Mouse (Mus musculus) natural killer cell, adult 2 months (primary cell): ENCODE data around the gene Pgd.

Experiments used
- DNase-seq, 2 experiments: peaks; one replicate each; pipeline ENCODE4 v3.0.0; 2022; ENCODE audit warnings: low spot score in 2 of 2

Gene Pgd

DNA sequence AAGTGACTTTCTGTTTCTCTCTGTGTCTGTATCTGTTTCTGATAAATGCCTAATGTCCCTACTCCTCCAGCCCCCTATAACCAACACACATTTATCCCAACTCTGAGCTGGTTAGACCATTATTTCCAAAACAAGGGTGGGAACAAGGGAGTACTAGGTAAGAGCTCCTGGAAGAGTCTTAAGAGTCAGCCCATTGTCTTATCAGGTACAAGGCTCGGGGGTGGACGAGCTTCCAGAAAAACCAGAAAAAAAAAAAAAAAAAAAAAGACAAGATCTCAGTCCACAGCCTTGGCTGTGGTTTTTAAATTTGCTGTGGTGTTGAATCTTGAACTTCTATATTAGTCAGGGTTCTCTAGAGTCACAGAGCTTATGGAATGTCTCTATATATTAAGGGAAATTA lies 1.4 kb upstream of the Pgd start:
- DNase-seq = no peak

DNA sequence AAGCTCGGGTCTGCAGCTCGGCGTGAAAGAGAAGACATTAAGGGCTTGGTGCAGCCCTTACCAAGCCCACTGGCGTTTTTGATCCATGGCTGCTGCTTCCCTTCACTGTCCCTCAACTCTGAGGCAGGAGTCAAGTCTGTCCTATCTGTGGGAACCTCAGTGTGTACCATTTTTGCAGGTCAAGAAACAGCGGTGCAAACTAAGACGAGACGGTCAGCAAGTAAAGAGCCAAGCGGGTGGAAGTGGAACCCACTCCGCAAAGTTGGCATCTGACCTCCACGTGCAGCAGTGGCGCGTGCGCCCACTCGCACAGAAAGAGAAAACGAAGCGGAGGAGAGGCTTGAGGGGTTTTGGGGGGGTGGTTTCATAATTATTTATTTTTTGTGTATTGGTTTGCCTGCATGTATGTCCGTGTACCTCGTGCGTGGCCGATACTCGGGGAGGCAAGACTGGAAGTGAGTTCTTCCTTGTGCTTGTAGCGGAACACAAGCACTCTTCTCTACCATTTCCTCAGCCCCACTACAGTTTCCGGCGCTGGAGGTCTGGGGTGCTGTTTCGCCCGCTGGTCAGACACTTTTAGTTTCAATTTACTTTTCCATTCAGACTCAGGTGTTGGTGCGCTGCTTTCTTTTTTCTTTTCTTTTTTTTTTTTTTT lies 513 bp upstream of the Pgd start:
- peak; percentile 54 to 55 for DNase-seq

DNA sequence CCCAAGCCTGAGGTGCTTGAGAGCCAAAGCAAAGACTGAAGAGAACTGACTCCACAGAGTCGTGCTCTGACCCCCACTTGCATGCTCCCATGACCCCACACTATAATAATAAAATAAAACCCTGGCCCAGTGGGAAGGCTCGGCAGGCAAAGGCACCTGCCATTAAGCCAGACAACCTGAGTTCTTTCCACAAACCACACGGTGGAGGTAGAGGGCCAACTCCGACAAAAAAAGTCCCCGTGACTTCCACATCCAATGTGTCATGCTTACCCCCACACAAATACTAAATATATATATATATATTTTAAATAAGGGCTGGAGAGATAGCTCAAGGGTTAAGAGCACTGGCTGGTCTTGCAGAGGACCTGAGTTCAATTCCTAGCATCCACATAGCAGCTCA lies 2.4 kb downstream of the Pgd start:
- DNase-seq = no peak

DNA sequence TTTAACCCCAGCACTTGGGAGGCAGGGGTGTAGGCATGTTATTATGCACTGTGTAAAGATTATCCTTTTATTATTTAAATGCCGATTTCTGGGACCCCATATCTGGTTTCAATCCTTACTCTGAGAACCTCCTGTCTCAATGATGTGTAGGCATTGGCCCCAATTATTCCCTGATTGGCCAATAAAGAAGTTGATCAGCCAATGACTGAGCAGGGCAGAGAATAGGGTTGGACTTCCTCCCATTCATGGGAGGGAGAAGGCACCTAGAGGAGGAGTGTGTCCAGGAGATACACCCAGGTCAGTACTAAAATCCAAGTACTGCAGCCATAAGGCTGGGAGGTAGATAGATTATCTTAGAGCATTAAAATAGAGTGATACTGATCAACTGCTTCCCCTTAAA lies 3.4 kb downstream of the Pgd start:
- DNase-seq = no peak

DNA sequence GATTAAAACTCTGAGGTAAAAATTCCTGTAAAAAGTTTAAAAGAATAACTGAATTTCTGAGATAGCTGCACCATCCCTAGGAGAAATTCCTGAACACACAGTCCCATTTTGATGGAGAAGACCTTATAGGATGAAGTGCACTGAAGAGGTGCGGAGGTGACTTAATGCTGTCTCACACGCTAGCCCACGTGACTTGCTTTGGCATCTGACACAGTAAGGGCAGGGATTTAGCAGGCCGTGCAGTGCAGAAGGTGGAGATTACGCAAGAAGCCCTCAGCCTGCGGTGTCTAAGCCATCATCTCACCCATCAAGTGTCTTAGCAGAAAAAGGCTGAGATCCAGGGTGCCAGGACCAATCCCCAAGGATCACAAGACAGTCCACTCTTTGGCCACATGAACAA lies 5.4 kb downstream of the Pgd start:
- no peak for DNase-seq

DNA sequence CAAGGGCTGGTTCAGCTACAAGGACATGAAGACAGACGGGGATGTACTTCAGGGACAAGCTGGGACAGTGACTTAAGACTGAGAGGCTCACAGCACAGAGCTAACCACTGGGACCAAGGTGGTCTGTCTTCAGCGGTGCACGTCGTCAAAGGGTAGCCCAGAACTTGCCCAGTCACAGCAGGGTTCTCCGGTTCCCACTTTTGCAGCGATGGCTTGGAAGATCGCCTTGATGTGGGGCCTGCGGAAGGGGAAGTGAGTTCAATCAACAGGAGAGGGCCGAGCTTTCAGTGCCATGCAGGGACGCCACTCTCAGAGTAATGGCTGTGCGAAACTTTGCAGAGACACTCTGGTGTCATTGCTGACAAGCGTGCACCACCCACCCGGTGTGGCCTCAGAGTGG lies 6.7 kb downstream of the Pgd start:
- no peak for DNase-seq

DNA sequence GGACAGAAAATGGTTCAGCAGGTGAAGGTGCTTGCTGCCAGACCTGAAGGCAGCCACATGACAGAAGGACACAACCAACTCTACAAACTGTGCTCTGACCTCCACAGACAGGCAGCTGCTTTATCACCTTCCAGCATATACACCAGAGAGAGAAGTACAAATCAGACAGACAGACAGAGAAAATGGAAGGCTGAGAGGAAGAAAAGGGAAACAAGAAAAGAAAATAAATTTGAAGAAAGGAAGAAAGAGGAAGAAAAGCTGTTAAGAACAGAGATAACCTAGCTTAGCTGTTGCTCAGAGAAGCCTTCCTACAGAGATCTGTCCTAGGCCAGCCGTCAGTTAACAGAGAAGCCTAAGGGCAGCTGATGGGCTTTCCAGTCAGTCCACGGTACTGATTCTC lies 7.4 kb downstream of the Pgd start:
- DNase-seq = no peak

DNA sequence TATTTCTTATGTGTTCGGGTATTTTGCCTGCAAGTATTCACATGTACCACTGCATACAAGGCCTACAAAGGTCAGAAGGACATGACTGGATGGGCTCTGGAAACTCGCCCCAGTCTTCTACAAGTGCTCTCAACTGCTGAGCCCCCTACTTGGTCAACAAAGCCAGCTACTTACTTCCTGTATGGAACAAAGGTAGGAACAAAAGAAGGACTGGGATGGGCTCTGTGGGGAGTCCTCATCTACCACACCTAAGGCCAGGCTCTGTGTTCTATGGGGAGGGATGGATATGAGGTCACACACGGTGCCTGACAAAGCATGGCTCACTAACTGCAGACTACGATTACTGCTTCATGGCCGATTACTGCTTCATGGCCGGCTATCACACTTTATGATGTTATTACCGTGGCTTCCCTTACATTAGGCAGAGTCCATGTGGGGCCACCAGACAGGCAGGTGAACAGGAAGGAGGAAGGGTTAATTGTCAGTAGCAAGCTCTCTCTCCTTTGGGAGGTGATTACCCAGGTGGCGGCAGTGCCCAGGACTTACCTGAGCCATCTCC lies 9.1 kb downstream of the Pgd start:
- no peak for DNase-seq

DNA sequence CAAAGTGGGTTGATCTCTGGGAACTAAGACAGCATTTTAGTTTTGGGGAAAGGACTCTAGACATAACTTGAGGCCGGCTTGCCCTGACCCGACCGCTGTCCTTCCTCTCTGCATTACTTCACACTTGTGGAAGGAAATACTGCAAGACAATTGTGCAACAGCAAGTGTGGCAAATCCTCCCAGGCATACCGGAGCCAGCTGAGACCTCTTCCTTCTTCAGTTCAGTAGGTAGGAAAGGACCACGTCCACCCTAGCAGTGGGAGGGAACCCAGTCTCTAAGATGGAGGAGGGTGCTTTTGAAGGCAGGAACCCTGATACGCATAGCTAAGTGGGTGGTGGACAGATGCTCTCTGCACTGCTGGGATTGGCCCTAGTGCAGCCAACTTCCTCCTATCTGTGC lies 10.9 kb downstream of the Pgd start:
- DNase-seq = no peak

DNA sequence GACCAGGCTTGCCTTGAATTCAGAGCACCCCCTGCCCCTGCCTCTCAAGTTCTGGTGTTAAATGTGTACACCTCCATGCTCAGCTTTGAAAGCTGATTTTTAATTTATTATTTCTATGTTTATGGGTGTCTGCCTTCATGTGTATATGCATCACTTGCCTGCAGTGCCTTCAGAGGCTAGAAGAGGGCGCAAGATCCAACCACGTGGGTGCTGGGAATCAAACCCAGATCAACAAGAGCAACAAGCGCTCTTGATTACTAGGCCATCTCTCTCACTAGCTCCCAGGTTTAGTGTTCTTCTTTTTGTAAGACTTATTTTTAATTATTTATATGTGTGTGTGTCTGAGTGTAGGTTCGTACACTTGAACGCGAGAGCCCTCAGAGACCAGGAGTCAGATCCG lies 11.7 kb downstream of the Pgd start:
- DNase-seq = no peak

DNA sequence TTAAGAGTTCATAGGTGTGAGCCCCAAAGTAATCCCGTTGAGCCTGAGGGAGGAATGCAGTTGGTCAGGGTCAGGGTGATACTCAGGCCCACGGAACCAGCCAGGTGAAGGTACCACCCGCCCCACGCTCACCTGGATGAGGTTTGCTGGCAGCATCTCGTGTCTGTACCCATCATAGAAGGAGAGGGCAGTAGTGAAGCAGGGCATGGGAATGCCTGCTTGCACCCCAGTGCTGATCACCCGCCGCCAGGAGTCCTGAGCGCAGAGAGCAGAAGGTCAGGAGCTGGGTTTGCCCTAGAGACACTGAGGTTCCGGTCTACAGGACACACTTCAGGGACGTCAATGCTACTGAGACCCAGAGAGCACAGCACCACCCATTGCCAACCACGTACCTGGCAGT lies 15.8 kb downstream of the Pgd start:
- DNase-seq = no peak

DNA sequence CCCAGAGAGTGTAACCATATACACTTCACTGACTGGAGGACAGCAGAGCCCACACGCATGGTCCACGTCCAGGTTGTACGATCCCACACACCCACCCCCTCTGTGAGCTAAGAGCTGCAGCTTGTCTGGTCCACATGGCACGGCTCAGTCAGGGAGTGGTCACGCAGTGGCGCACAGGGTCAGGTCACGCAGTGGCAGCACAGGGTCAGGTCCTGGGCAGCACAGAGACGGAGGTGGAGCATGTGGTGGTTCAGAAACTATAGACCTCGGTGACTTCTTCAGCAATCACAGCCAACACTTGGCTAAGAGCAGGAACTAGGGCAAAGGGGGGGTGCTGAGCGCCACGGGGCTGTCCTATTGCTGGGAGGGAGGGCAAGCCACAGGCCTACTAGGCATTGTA lies 16.3 kb downstream of the Pgd start:
- DNase-seq = no peak

DNA sequence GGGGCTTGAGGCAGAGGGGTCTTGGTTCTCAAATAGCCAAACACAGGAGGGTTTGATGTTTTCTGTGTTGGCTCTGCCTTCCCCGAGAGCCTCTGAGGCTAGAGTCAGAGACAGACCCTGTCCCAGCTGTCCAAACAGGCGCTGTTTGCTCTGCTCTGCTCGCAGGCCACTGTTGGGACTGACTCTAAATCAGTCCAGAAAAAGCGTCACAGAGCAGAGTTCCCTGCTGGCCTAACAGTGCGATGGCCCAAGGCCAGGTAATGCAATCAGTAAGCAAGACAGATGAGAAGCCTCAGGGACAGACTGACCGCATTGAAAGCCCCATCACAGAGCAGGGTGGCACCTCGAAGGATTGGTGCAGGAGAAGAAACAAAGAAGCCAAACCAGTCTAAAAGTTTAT lies 17.0 kb downstream of the Pgd start:
- no peak for DNase-seq

DNA sequence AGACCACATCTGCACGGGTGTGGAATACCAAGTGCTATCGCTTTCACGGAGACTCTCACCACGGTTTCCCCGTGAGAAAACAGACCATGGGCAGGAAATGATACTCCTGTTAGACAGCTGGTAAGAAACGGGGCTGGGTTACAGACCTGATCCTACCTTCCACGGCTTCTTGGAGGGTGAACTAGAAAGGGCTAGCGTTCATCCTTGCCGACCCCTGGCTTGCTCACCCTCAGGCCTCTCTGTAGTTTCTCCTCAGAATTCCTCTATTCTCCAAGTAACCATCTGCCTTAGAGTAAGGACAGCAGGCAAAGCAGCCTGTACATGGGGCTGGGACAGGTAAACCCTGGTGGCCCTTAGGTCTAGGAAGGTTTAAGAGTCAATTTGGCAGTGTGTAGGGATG lies 17.4 kb downstream of the Pgd start:
- no peak for DNase-seq

DNA sequence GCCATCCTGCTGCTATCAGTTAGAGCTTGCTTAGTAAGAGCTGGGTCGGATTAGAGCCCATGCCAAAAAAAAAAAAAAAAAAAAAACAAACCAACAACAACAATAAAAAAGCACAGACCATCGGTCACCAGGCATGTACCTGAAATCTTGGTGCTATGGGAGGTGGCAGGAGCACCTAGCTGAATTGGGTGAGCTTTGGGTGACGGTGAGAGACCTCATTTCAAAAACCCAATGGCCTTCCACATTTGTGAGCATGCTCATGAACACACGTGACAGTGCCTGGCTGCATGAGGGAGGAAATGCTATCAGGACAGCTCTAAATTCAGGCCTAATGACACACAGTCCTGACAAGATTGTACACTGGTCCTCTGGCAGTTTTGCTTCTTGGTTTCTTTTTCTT lies 18.5 kb downstream of the Pgd start:
- no peak for DNase-seq

DNA sequence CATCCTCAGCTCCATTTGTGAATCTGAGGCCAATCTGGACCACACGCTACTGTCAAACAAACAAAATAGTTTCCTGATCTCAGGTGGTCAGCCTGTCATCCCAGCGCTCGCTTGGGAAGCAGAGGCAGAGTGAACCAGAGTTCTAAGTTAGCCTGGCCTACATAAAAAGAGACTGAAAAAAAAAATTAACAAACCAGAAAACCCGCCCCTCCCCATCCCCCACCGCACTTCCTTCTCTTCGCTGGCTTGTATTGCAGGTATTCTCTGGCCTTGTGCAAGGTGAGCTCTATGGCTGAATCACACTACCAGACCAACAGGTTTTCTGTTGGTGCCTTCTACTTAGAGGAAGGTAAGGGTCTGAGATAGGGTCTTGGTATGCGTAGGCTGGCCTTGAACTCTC lies 19.0 kb downstream of the Pgd start:
- DNase-seq = no peak

DNA sequence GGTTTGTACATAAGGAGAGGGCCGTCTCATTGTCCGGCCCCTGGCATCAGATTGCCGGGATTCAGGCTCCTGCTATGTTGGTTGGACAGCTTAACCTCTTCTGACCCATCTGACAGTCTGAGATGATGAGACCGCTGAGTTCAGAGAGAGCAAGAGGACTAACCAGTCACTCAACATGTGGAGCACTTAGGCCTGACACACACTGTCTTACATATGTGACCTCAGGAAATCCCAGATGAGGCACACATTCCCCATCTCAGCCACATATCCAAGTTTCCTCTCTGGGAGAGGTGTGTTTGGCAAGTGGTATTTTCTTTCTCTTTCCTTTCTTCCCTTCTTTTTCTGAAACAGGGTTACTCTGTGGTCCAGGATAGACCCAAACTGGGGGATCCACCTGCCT lies 21.4 kb downstream of the Pgd start:
- no peak for DNase-seq

DNA sequence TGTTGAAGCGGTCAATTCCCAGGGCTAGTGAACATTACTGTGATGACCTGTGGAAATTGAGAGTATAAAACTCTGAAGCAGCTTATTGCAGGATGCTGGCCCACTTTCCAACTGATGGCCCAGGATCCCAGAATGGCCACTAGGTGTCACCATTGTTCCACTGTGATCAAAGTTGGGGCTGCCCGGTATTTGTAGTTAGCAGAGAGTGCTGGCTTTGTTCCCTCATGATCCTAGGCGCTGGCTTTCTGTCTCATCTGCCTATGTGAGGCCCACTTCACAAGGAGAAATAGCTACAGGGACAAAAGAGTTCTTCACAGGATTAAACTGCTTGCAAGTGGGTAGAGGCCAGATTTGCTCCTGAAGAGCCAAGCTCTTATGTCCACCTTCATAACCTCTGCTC lies 22.1 kb downstream of the Pgd start:
- peak; percentile 73 to 79 for DNase-seq

DNA sequence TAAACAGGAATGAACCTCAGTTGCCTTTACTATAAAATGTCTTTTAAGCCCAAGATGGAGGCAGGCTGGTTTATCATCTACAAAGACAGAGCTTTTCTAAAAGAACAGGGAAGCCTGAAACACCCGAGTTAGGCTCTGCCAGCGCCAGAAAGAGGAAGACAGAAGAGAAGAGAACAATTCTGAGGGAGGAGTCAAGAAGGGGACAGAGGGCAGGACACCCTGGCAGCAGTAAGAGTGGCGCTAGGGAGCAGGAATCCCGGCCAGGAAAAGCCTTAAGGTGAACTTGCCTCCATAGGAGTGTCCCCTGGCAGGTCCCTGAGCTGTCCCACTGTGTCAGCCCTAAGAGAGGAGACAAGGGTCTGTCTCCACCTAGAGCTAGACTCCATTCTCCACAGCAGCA lies 23.0 kb downstream of the Pgd start:
- no peak for DNase-seq

DNA sequence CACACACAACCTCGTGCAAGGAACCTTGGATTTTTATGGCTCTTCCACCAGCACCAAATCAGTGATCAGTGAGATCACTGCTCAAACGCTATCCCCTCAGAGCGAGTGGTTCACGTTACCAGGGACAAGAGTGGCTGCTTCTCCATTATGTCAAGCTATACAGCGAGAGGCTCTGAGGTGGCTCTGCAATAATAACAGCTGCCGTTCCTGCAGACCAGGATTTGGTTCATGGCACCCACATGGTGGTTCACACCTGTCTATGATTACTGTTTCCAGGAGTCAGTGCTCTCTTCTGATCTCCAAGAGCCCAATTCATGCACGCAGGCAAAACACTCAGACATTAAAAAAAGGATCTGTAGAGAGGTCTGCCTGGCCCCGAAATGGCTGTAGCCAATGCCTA lies 28.1 kb downstream of the Pgd start:
- DNase-seq = no peak

DNA sequence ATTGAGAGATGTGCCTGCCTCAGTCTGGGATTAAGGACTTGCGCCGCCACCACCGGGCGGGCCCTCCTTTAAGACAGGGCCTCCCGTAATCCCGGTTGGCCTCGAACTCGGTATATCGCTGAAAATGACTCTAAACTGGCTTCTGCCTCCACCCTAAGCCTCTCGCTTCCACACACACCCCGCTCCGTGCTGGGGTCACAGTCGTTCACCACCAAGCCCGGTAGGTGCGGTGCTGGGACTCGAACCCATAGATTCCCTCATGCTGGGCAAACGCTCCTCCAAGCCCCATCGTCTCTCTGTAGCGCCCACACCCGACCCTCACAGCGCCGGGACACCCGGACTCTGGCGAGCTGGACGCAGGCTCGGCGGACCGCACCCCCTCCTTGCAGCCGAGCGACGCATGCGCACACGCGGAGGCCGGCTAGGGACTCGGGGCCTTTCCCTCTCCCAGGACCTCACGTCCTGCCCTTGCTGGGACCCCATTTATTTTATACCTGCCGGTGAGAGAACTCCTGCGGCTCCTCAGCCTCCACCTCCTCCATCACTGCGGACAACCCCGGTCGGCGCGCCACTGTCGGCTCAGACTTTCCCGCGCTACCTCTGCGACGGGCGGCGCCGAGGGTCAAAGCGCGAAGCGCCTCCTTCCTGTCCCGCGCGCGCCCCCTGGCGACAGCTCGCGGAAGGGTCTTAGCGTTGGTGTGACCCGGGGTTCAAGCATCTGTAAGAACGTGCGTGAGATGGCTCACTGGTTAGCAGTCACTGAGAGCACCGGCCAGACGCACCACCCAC lies 29.4 kb downstream of the Pgd start, which contains the start of gene Cenps:
TSS of gene Cenps (minus strand) at position 648 of the 789 bp plus-strand sequence.
- peak; percentile 82 to 89 for DNase-seq

DNA sequence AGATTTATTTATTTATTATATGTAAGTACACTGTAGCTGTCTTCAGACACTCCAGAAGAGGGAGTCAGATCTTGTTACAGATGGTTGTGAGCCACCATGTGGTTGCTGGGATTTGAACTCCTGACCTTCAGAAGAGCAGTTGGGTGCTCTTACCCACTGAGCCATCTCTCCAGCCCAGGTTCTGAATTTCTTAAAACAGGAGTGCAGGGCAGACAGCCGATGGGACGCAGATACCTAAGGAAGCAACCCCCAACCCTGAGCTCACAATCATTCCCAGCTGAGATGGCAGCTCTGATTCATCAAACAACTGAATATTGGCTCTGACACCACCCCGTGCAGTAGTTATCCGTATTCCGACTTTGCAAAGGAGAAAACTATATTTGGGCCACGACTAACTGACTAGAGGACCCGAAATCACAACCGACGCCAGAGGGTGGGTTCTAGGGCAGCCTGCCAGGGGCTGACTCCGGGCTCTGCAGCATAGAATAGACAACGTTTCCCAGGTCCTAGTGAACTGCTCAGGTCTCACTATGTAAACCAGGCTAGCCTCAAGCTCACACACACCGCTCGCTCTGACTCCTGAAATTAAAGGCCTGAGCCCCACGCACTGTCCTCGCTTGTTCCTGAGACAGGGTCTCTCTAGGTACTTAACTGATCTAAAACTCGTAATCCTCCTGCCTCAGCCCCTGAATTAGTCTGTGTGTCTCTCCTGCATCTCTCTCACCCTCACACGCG lies 30.3 kb downstream of the Pgd start:
- DNase-seq = no peak

DNA sequence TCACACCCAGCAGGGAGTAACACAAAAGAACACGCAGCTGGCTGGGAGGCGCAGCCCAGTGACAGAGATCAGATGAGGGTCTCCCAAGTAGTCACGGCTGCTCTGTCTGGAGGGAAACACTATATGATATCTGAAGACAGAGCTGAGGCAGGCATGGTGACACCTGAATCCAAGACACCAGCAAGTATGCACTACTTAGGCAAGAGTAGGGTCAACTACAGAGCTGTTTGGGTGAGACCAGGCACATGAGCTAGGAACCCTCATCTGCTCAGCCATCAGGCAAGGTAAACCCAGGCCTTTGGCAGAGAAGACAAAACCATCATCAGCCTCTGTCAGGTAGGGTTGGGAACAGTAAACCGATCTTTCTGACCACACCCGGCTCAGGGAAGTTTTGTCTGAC lies 33.2 kb downstream of the Pgd start:
- DNase-seq = no peak
